Mouse (Mus musculus) hindbrain, embryonic 14.5 days (tissue): ENCODE measurements around the gene Olfr658. TPM values are rescaled to one million over a fixed set of nuclear protein-coding genes. Genes with fewer than 3 reads are reported as not detected.

Experiments
- ATAC-seq: fragments of 200-750 bp; cut with Nextera tagmentation; 2 replicates; pipeline ENCODE4 v1.8.0; 2017; ENCODE audit warnings: moderate number of reproducible peaks, mild to moderate bottlenecking, moderate TSS enrichment, moderate library complexity; ENCODE audit not compliant: low FRiP score
- DNase-seq: peaks from one replicate; pipeline ENCODE4 v3.0.0-alpha.2; 2015; ENCODE audit warnings: low spot score
- H3K27ac ChIP-seq: fragments of 300-500 bp; sonication (generic); 2 replicates; pipeline ENCODE4 v1.5.1; 2014; ENCODE audit warnings: mild to moderate bottlenecking, moderate library complexity
- H3K27me3 ChIP-seq: fragments of 300-500 bp; sonication (generic); 2 replicates; pipeline ENCODE4 v1.6.1; 2014; ENCODE audit warnings: mild to moderate bottlenecking, low read length, mixed read lengths; ENCODE audit not compliant: control insufficient read depth, insufficient read depth
- H3K36me3 ChIP-seq: fragments of 300-500 bp; sonication (generic); replicated peaks from 2 replicates; pipeline ENCODE4 v1.6.1; 2014; ENCODE audit not compliant: control insufficient read depth, insufficient read depth
- H3K4me1 ChIP-seq: fragments of 300-500 bp; sonication (generic); replicated peaks from 2 replicates; pipeline ENCODE4 v1.6.1; 2014; ENCODE audit warnings: antibody characterized with exemption, low read length, mixed read lengths; ENCODE audit not compliant: control insufficient read depth, insufficient read depth
- H3K4me2 ChIP-seq: fragments of 300-500 bp; sonication (generic); replicated peaks from 2 replicates; pipeline ENCODE4 v1.6.1; 2014; ENCODE audit warnings: mild to moderate bottlenecking, moderate library complexity
- H3K4me3 ChIP-seq: fragments of 300-500 bp; sonication (generic); replicated peaks from 2 replicates; pipeline ENCODE4 v1.5.1; 2014; ENCODE audit warnings: mild to moderate bottlenecking, low read length
- H3K9ac ChIP-seq: fragments of 300-500 bp; sonication (generic); 2 replicates; pipeline ENCODE4 v1.6.1; 2014
- H3K9me3 ChIP-seq: fragments of 300-500 bp; sonication (generic); 2 replicates; pipeline ENCODE4 v1.6.1; 2016; ENCODE audit warnings: low read length; ENCODE audit not compliant: control insufficient read depth
- WGBS: fragments of 180-500 bp; shearing (Covaris S2); extraction: QIAGEN DNeasy Blood & Tissue Kit; methylation state at CpG from one replicate; pipeline ENCODE4 v1.1.7; 2014; 5-methylcytosine and 5-hydroxymethylcytosine counted together
- polyA plus RNA-seq: library from polyadenylated mRNA; unstranded; fragments of >200 nt; fragmentation: Nextera tagmentation; extraction: Ambion mirVana; gene quantifications from 2 replicates; pipeline ENCODE4 v1.2.1, GENCODE M21; 2014

Gene Olfr658
- polyA plus RNA-seq, result 0.12 and 0.27 TPM in 2 replicates

GRCm38 (mm10) chr7:104646841-104647482 lies at the start of gene Olfr658:
Gene Olfr658, minus strand, starts transcription at chr7:104647305.
- Histone ChIP-seq H3K27me3 (no peaks in the 10 kb centered on the region), H3K27ac (no peak within 1 kb of the TSS), H3K36me3 (no peaks in the 10 kb centered on the region), H3K4me1 (no peaks in the 10 kb centered on the region), H3K4me3 (peak within 1 kb of the TSS; percentile 29), H3K4me2 (peak within 1 kb of the TSS; percentile 48), H3K9ac (no peak within 1 kb of the TSS; the same call in 1 of the 2 replicates), H3K9me3 (no peaks in the 10 kb centered on the region)
- ATAC-seq (peak; percentile 89), DNase-seq (peak; percentile 43)
- 27% methylated on average over 21 of the region's 22 CpGs for WGBS

GRCm38 (mm10) chr7:104686201-104686600 lies 39.1 kb upstream of the Olfr658 start, which contains the start of gene Olfr661:
Gene Olfr661, plus strand, starts transcription at chr7:104686501.
- no peak for ATAC-seq
- Histone ChIP-seq H3K27ac (no peak within 1 kb of the TSS), H3K4me2 (no peak within 1 kb of the TSS), H3K4me1 (no peaks in the 10 kb centered on the region), H3K27me3 (no peaks in the 10 kb centered on the region), H3K9me3 (no peaks in the 10 kb centered on the region), H3K4me3 (no peak within 1 kb of the TSS), H3K9ac (no peak within 1 kb of the TSS), H3K36me3 (no peaks in the 10 kb centered on the region)
- 92% methylated on average over 2 of the region's 2 CpGs for WGBS
- DNase-seq, result no peak

DNA sequence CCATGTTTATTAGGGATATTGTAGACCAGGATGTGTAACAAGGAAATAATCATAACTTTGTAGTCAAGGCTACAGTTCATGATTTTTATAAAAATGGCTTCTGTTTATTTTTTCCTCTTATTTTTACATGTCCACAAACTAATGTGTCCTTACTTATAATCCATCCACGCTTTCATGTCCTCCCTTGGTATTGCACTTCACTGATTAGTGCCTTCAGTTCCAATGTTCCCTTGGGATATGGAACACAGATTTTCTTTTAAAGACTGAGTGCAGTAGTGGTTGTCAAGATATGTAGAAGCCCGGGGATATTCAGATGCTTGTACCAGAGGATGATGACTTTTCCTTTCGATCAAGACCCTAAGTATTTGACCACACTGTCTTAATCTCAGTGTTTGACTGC lies 19.3 kb upstream of the Olfr658 start, which contains the start of gene Olfr659:
Gene Olfr659 (plus strand): TSS at position 301 of the 400 bp plus-strand sequence.
- no peaks in the 10 kb centered on the region for H3K4me1 ChIP-seq
- no peak within 1 kb of the TSS for H3K4me3 ChIP-seq
- H3K27me3 ChIP-seq, result no peaks in the 10 kb centered on the region
- no peak within 1 kb of the TSS for H3K9ac ChIP-seq
- ATAC-seq, result no peak
- H3K4me2 ChIP-seq, result no peak within 1 kb of the TSS
- 91% methylated on average over 3 of the region's 3 CpGs for WGBS
- H3K9me3 ChIP-seq, result no peaks in the 10 kb centered on the region
- no peak for DNase-seq
- H3K27ac ChIP-seq, result no peak within 1 kb of the TSS
- H3K36me3 ChIP-seq, result no peaks in the 10 kb centered on the region

- no peaks in the 10 kb centered on the region for H3K27me3 ChIP-seq
- no peak within 1 kb of the TSS for H3K27ac ChIP-seq
- no peak within 1 kb of the TSS for H3K4me2 ChIP-seq
- DNase-seq, result no peak
- H3K4me1 ChIP-seq, result no peaks in the 10 kb centered on the region
- H3K4me3 ChIP-seq, result no peak within 1 kb of the TSS
- no peaks in the 10 kb centered on the region for H3K9me3 ChIP-seq
- no peak within 1 kb of the TSS for H3K9ac ChIP-seq
- no peaks in the 10 kb centered on the region for H3K36me3 ChIP-seq
- ATAC-seq, result no peak
Observed at GRCm38 (mm10) chr7:104624494-104624893, 22.6 kb downstream of the Olfr658 start, which contains the start of gene Olfr657. Gene Olfr657, plus strand, starts transcription at chr7:104624794.

- Histone ChIP-seq H3K27me3 (no peaks in the 10 kb centered on the region), H3K4me3 (no peak within 1 kb of the TSS)
Observed at GRCm38 (mm10) chr7:104613655-104614054, 33.5 kb downstream of the Olfr658 start, which contains the start of gene Olfr656. Gene Olfr656, plus strand, starts transcription at chr7:104613955.

GRCm38 (mm10) chr7:104604727-104605126 lies 42.4 kb downstream of the Olfr658 start:
- no peak overlapping the region for H3K9ac ChIP-seq
- H3K4me2 ChIP-seq, result no peak overlapping the region
- H3K9me3 ChIP-seq, result no peaks in the 10 kb centered on the region
- H3K36me3 ChIP-seq, result no peaks in the 10 kb centered on the region
- ATAC-seq (no peak), DNase-seq (no peak)
- no peaks in the 10 kb centered on the region for H3K27me3 ChIP-seq
- no peak overlapping the region for H3K4me3 ChIP-seq
- no peak overlapping the region for H3K27ac ChIP-seq
- H3K4me1 ChIP-seq, result no peaks in the 10 kb centered on the region

More at GRCm38 (mm10) chr7:104613655-104614054, 33.5 kb downstream of the Olfr658 start, which contains the start of gene Olfr656:
- ATAC-seq (no peak), DNase-seq (no peak)
- no peaks in the 10 kb centered on the region for H3K36me3 ChIP-seq
- no peaks in the 10 kb centered on the region for H3K9me3 ChIP-seq
- WGBS, result 79% methylated on average over 4 of the region's 4 CpGs
- no peak within 1 kb of the TSS for H3K4me2 ChIP-seq
- no peak within 1 kb of the TSS for H3K27ac ChIP-seq
- no peaks in the 10 kb centered on the region for H3K4me1 ChIP-seq
- no peak within 1 kb of the TSS for H3K9ac ChIP-seq

DNA sequence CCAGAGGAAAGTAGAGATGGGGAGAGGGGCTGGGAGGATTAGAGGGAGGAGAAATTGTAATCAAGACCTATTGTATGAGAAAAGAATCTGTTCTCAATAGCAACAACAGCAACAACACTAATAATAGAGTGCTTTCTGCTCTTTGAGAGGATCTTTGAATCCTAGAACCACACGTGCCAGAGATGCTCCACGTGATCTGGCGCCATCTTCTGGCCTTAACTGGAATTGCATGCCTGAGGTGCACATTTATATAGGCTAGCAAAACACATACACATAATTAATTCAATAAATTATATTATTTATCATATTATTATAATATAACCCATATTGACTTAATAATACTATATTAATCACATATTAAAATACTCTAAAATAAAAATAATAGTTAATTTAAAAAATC lies 43.9 kb downstream of the Olfr658 start:
- no peaks in the 10 kb centered on the region for H3K36me3 ChIP-seq
- H3K4me3 ChIP-seq, result no peak overlapping the region
- no peaks in the 10 kb centered on the region for H3K4me1 ChIP-seq
- no peak overlapping the region for H3K4me2 ChIP-seq
- no peaks in the 10 kb centered on the region for H3K27me3 ChIP-seq
- DNase-seq (peak; percentile 30), ATAC-seq (no peak)
- H3K9me3 ChIP-seq, result no peaks in the 10 kb centered on the region
- no peak overlapping the region for H3K27ac ChIP-seq
- H3K9ac ChIP-seq, result no peak overlapping the region
- 7% methylated on average over 3 of the region's 3 CpGs for WGBS

GRCm38 (mm10) chr7:104601679-104602078 lies 45.4 kb downstream of the Olfr658 start, which contains the start of gene Olfr655:
Gene Olfr655, minus strand, starts transcription at chr7:104601779.
- H3K9me3 ChIP-seq, result no peaks in the 10 kb centered on the region
- no peak within 1 kb of the TSS for H3K4me2 ChIP-seq
- no peaks in the 10 kb centered on the region for H3K36me3 ChIP-seq
- no peak within 1 kb of the TSS for H3K4me3 ChIP-seq
- WGBS, result 90% methylated on average over 2 of the region's 2 CpGs
- DNase-seq, result no peak
- H3K27me3 ChIP-seq, result no peaks in the 10 kb centered on the region
- no peaks in the 10 kb centered on the region for H3K4me1 ChIP-seq
- H3K27ac ChIP-seq, result no peak within 1 kb of the TSS
- no peak for ATAC-seq
- no peak within 1 kb of the TSS for H3K9ac ChIP-seq
